Mouse (Mus musculus) ES-CJ7 (cell line): ENCODE measurements at regions not wholly inside any gene's neighbourhood (a gene's known extent, or its start where the extent isn't known, plus 50 kb on each side); places are given as distances from the start of the nearest gene placed in this dataset.

Source experiments
- DNase-seq: peaks from one replicate; pipeline ENCODE4 v3.0.0; 2011; ENCODE audit warnings: low read depth, low spot score

DNA sequence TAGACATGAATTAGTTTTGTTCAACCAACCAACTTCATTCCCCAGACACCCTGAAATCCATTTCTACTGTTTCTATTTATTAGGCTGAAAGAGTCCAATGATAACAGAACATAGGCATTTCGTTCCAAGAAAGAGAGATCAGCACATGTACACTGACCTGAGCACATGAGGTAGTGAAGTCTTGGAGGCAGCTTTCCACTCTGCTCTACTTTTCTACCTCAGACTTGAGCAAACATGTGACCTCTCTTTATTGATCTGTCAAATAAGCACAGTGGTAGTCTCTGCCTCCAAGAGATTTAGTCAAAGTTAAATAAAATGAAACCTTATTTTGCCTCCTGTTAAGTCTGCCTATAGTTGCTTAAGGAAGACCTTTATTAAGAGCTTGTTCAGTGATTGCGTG lies 321.9 kb upstream of the Adamts9 start:
- DNase-seq, result no peak

DNA sequence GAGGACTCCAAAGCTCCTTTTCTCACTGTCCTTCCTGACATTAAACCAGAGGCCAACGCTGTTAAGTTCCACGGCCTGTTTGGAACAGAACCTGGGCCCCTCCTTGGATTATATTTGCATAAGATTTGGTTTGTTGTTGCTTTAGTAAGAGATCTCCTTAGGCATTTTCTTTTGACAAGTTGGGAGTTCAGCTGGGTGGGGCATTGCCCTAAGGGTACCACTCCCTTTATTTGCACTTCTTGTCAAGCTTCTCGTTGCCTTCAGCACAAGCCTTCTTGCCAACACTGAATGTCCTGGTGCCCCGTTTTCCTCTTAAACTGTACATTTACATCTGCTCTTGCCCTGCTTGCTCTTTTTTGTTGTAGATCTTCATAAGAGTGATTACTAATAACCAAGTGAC lies 317.5 kb upstream of the Adamts9 start:
- DNase-seq, result peak; percentile 80

DNA sequence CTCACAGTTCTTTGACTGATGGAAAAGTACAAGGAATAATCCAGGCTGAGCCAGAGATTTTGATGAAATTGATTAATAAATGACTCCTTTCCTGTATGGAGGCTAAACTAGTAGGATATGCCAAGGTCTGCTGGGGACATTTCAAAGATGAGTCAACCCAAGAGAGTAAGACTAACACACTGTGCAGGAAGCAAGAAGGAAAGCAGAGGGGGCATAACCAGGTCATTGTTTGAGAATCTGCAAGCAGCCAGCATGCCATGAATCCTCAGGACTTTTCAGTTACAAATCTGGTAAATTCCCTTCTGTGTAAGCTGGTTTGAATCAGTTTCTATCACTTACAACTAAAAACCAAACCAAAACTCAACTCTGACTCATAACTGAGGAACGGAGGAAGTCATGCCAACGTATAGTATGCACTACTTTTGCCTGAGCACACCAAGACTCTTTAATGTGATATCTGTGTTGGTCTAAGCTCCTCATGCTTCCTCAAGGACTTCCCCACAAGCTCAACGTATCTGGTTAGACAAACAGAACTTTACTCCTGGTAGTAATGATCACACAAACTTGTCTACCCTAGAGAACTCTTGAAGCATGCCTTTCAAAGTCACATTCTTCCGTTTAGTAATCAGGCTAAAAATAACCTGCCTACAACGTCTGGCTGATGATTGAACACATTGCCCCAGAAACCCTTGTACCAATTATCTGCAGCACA lies 314.0 kb upstream of the Adamts9 start:
- no peak for DNase-seq

DNA sequence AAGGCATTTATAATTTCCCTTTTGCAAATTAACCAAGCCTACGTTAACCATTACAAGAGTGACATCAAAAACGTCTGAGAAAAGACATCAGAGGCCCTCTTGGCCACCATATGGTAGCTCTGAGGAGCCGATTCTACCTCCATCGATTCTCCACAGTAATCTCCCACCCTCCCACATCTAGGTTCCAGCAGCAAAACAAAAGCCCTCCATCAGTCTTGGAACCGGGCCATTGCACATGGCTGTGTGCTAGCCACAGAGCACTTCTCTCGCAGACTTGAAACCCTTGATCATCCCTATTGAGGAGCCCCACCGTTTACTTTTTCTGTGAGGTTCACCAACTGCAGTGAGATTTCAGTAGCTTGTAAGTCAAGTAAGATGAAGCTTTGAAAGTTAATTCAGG lies 310.5 kb upstream of the Adamts9 start:
- no peak for DNase-seq

DNA sequence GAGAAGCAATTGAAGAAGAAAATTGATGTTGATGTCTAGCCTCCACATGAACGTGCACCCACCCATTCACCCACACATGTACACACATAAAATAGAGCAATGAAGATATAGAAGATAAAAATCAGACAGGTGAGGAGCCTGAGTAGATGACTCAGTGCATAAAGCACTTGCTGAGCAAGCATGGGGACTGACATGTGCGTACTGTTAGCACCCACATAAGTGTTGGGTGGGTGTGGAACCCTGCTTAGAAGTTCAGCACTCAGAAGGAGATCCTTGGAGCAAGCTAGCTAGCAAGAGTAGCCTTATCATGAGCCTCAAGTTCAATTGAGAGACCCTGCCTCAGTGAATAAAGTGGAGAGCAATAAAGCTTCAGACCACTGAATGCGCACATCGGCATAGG lies 305.7 kb upstream of the Adamts9 start:
- no peak for DNase-seq

DNA sequence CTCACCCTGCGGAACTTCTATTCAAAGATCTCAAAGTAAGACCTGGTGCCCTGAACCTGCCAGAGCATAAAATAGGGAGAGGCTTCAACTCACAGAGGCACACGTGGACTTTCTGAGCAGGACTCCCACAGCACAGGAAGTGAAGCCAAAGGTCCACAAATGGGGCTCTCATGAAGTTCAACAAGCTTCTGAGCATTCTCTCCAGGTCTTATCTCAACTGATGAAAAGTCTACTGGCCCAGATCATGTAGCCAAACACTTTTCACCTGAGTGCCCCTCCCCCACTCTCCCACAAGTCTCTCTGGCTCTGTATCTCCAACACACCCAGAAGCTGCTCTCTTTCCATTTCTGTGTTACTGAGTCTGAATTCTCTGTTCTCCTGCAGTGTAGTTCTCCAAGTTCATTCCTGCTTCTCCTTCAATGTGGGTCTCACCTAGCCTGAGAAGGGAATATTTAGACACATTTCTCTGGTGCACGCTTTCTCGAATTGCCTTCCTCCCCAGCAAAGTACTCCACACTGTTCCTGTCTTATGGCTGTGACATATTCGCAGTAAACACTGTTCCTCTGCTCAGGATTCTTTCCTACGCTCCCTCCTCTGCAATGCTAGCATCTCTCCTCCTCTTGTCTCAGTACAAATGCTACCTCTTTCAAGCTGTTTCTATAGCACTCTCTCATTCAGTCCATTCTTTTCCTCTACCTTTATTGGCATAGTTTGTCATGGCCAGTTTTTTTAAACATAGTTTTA lies 303.4 kb upstream of the Adamts9 start:
- DNase-seq, result no peak

DNA sequence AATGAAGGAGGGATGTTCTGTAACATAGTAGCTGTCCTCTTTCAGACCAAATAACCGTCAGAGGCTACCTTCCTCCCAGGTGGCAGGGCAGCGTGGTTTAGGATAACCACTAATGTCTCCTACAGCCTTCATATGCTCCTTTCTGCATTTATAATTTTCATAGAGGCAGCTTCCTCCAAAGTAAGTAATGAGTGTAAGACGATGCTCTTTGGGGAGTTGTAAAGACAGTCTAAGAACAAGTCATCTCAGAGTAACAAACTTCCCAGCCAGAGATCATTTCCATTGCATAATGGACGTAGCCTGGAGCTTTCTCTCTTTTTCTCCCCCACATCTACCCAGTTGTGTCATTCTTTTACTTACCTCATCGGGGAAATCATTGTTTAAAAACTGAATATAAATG lies 292.3 kb upstream of the Adamts9 start:
- DNase-seq, result no peak

DNA sequence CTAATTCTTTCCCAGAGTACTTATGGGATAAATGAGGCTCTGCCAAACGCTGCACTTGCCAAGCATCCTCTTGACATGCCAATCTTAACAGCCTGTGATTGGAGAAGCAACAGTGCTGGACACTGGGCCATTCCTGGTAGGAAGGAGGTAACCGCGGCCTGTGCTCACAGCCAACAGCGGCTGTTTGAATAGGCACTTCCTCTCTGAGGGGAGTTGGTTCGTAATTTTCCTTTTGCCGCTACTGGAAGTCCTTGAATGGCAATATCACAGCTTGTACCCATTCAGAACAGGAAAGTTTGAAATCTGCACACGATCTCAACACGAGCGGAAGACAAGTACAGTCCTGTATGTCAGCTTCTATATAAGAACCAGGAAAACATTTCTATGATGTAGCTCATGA lies 289.3 kb upstream of the Adamts9 start:
- no peak for DNase-seq

DNA sequence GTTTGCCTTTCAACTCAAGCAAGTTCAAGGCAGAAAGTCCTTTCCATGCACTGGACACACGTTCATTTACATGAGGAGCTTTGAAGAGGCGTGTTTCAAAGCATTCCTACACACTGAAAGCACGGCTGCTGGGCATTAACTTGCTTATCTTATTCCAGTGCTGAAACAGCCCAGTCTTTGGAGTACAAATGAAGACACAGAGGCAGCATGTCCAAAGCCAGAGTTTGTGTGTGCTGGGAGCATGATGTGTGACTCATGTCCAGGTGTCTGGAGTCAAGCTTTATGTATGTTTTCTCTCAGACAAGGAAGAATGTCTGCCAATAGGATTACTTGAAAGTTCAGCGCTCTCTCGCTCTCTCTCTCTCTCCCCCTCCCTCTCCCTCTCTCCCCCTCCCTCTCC lies 287.2 kb upstream of the Adamts9 start:
- DNase-seq, result no peak

DNA sequence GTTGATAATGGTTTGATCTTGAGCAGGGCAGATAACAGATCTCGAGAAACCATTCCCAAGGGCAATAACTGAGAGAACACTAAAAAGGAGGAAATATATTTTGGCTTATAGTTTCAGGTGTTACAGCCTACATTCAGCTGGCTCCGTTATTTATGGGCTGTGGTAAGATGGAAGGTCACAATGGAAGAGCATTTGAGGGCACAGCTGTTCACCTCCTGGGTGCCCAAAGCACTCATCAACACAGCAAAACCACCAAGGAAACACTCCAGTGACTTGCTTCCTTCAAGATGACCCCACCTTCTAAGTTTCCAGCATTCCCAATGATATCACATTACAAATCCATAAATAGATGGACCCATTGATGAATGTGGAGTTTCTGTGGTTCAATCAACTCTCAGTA lies 286.0 kb upstream of the Adamts9 start:
- no peak for DNase-seq

DNA sequence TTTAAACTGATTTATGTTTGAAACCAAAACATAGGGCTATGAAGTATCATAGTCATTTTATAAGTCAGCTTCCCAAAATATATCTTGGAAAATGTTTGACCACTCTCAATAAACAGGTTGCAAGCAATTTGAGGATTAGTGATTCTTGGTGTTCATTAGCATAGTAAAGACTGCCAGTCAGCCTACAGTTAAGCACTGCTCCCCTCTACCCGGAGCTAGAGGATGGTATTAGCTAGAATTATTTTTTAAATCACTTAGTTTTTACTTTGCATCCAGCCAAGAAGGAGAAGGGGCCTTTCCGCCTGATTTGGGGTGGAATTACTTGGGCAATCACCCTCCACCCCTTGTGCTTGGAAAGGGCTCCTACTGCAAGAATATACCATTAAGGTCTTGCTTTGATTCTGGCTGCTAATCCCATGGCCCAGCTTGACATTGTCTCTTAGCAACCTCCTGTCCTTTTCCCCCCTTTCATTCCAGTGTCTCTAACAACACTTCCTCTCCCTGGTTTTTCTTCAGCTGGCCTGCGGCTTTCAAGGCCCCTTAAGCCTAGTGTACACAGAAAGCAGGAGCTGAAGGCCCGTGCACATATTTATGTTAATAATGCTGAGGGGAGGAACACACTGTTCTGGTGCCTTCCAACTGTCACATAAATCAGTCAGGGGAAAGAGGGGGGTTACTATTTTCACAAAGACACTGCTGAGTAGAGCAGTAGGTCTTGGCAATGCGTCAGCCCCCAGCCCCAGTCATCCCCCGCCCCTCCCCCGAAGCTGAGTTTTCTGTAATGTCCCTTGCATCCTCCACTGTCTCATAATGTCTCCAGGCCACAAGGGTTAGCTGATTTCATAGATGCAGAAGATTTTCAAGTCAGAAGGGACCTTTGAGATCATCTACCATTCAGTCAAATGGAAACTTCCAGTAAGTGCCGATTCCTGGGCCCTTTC lies 280.6 kb upstream of the Adamts9 start:
- no peak for DNase-seq

DNA sequence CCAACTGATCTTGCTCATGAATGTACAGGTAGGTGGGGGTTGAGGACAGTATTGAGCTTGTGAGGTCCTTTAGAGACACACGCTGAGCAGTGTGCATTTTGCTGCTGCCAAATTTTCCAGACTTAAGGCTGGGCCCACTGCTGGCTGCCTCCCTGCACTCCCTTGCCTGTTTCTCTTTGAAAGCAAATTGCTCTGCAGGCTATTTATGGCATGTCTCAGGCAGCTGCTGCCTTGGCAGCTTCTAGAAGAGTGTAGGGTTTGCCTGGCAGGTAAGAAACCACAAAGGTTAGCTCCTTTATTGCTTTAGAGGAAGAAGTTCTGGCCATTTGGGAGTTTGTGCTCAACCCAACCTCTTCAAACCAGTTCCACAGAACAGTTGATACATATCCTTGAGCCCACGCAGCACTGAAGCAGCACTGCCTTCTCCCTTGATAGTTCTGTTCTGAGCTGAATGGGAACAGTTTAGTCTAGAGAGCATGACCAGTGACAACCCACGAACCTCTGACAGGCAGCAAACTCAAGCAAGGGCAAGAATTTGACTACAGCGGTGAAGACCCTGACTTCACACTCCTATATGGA lies 274.8 kb upstream of the Adamts9 start:
- DNase-seq, result no peak

DNA sequence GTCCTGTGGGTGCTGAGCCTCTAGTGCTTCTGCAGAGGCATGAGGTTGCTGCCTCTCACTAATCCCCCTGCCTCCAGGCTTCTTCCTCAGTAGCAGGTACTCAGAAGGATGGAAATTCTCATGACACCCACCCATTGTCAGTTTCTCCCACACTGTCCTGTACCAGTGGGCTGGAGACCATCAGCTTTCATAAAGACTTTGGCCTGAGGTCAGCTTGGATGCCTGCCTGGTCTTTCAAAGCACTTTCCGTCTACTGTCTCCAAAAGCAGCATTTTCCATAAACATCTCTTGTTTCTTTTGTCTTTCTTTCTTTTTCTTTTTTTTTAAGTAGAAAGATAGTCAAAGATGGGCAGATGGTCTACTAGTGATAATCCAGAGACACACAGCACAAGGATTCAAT lies 257.6 kb upstream of the Adamts9 start:
- no peak for DNase-seq

DNA sequence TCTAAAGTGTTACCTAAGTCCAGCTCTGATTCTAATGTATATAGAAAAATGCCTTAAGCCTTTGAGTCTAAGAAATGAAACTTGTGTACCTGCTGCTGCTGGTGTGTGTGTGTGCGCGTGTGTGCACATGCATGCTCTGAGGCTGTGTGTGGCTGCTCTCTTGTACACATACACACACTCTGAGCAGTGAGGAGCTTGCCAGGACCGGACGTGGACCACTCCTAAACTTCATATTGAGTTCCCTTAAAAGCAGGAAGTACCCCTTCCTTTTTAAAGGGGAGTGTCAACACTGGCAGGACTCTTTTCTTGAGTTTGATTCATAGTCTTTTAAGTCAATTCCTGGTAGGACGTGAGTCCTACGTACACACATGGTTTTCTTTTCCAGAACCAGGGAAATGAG lies 251.4 kb upstream of the Adamts9 start:
- DNase-seq, result no peak

DNA sequence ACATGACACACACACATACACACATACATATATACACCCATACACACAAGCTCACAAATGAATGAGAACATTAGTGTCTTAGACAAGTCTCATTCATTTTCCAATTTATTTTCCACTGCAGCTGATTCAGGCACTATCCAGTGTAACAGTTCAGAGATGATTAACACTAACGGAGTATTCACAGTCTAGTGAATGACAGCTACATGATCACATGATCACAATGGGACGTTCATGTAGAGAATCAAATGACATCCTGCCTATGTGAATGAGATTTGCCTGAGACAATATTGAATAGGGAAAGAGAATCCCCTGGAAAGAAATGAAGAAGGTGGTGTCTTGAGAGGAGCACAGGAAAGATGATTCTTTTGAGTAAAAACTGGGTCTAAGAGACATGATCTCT lies 249.7 kb upstream of the Adamts9 start:
- no peak for DNase-seq

DNA sequence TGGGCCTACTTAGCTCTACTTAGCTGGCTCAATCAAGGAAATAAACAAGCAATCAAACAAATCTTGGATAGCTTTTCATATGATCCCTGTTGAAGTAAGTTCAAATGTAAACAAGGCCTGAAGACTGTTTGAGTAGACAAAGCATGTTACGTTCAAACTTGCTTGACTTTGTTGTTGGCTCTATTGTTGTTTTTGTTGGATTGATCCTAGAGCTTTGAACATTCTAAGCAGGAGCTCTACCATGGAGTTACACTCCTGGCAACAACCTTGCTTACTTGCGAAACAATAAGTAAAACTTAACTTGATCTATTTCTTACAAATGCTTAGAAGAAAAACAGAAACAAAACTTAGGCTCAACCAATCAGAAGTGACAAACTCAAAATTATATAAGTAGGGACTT lies 247.7 kb upstream of the Adamts9 start:
- no peak for DNase-seq

DNA sequence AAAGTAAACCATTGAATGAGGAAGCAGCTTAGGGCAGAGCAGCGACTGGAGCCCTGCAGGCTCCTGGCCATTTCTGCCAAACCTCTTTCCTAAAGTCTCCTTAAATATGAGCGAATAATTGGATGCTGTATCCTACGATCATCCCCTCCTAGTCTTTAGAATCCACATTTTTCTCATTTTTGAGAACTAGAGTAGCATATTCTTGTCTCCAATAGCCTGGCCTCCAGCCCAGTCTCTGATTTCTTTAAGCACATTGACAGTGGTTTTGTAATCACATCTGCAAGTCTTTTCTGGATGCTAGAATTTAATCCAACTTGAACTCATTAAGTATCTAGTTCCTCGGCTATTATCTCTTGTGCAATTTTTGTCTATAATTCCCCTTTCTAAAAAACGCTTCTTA lies 225.2 kb upstream of the Adamts9 start:
- DNase-seq, result no peak

DNA sequence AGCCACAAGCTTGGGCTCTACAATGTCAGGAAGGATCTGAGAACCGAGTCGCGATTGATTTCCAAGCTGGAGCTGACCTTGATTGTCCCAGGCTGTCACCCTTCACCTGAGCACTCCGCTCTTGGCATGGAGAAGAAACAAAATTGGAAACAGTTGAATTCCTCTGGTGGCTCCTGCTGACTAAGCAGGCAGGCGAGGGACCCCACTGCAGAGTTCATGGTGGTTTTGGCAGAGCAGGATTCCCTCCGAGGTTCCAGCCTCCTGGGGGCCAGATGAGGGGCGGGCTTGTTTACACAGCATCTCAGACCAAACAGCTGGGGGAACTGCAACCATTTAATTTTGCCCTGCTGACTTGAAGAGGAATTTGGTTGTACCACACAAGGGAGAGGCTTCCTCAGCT lies 224.0 kb upstream of the Adamts9 start:
- DNase-seq, result no peak

DNA sequence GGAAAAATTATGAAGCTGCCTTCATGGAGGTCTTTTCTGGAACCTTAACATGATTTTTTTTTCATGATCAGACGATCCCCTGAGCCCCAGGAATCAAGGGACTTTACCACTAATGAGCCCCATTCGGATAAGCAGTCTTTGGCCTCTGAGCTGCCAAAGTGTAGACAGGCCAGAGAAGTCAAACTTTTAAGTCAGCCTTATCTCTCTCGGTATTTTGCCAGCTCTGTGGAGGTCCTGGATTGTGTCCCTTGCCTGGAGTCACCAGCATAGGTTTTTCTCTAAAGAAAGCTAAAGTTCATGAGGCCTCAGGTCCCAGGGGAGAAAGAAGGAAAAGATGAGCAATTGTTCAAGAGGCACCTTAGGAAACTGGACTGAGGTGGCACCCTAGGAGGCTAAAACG lies 222.7 kb upstream of the Adamts9 start:
- DNase-seq, result no peak

DNA sequence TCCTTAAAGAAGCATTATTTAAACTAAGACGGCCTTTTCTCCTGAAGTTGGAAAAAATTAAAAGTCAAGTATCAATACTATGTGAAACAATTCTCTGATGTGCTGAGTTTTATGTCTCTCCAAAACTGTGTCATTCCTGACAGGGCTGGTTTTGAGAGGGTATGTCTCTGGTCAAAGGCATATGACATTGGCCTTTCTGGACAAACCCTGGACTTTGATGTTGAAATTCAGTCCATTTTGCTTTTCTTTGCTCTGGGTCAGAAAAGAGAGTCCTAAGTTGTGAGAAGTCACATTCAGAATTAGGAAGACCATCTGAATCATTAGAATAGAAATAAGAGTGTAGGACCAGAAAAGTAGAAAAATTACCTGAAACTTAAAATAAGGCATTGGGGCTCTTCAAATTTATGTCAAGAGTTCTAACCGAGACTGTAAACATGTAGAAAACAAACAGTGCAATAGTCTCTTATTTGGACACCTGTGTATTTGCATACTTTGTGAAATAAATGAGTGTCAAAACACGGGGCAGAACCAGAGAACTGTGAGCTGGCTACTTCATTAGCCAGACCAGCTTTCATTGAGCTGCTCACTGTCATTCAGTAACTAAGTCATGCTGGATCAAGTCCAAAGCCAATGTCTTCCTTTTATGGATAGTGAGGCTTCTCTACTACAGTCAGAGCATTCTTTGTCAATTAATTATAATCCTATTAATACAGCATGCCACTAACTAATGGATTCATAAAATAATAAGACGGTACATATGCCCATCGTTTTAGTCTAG lies 209.3 kb upstream of the Adamts9 start:
- no peak for DNase-seq

DNA sequence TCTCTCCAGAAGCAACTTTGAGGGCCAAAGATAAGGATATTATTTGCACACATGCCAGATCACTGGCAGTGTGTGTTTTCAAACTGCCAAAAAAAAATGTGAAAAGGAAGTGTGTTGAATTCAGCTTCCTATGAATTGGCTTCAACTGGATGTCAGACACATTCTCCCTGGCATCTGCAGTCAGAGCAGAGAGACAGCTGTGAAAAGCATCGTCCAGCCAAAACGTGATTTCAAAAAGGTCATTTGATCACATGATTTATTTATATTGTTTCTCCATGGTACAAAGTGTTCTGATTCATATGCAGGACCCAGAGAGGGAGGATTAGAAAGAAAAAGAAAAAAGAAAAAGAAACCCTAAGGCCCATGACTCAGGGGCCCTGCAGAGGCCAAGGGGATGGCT lies 207.2 kb upstream of the Adamts9 start:
- DNase-seq, result no peak
